Mouse (Mus musculus) kidney, postnatal 25 days (tissue): Measurements from ENCODE around the gene Ext2.

ENCODE experiments used
- DNase-seq, 2 experiments: peaks; one replicate each; pipeline ENCODE4 v3.0.0; 2021; ENCODE audit warnings: mixed read lengths in 2 of 2

Ext2 gene

DNA sequence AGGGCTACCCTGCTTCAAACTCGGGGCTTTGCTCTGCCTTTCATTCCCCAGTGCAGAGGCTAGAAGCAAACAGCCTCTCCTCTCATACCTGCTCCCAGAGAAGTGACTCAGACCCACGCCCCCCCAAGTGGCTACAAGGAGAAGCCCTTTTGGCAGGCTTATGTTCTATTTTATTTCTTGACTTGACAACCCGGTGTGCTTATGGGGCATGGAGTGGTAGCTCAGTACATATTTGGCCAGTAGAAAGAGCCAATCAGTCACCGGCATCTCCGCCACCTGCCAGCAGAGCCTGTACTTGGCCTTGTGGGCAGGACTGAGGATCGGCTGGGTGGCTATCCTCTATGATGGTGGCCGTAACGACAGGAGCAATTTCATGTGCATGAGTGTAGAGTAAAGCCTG, 85.2 kb downstream of the Ext2 start:
- no peak for DNase-seq

DNA sequence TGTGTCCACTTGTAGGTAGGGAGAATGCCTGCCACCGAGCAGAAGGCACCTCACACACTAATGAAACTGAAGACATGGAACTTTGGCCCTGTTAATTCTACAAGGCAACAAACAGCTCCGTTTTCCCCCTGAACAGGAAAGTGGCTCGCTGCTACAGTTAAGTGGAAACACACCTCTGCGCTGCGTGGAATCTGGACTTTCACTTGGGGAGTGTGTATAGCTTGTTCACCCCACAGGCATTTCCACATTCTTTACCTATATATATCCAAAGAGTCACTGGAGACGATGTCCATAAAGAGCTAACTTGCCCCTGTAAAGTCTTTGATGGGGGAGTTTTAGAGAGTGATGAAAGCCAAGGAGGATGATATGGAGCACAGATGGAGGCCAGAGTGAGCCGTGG, 89.7 kb downstream of the Ext2 start:
- DNase-seq = no peak

DNA sequence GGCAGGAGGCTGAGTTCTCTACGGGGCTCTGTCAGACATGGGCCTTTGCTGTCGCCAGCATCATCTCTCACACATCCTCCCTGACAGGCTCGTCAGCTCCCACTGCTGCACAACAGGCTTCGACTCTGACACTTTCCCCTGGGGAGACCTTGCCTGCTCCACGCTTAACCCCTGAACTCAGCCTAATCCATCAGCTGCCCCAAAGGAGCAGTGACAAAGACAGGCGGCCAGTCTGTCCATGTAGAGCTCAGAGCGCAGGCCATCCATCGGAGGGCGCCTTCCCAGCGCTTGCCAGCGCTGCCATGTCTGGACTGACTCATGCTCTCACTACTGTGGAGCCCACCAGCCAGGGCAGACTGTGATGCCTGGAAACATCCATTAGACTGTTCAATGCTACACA, 92.8 kb downstream of the Ext2 start:
- no peak for DNase-seq

DNA sequence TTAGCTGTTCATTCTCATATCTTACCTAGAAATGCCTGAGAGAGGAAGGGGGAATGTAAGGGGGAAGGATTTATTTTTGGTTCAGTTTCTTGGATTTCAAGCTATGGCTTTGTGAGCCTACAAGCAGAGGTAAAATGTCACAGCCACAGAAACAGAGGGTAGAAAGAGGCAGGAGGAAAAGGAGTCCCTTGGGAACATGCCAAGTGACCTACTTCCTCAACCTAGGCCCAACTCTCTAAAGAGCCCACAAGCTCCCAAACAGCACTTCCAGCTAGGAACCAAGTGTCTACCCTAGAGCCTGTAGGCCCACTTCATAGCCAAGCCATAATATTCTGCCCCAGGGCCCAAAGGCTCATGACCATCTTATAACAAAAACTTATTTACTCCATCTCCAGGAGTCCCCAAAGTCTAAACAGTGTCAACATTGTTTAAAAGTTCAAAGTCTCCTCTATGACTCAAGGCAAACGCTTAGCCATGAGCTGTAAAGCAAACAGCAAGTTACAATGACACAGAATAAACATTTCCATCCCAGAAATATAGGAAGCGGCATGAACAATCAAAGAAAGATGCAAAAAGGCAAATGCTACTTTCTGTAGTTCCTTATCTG, 99.1 kb downstream of the Ext2 start:
- DNase-seq = no peak

DNA sequence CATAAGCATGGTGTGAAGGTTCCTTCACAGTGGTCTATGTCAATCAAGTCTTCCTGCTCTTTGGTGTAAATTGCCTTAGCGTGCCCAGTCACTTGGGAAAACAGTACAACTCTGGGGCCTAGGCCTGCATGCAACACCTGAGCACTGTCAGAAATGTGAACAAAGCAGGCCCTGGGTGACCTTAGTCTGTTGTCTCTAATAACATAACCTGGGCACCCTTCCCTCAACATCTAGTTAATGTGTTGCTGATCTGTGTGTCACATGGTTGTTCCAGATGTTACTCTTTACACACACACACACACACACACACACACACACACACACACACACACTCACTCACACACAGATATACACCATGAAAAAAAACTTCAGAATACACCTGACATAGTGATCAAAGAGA, 101.4 kb downstream of the Ext2 start:
- peak in 1 of 2 experiments; percentile 5 for DNase-seq

DNA sequence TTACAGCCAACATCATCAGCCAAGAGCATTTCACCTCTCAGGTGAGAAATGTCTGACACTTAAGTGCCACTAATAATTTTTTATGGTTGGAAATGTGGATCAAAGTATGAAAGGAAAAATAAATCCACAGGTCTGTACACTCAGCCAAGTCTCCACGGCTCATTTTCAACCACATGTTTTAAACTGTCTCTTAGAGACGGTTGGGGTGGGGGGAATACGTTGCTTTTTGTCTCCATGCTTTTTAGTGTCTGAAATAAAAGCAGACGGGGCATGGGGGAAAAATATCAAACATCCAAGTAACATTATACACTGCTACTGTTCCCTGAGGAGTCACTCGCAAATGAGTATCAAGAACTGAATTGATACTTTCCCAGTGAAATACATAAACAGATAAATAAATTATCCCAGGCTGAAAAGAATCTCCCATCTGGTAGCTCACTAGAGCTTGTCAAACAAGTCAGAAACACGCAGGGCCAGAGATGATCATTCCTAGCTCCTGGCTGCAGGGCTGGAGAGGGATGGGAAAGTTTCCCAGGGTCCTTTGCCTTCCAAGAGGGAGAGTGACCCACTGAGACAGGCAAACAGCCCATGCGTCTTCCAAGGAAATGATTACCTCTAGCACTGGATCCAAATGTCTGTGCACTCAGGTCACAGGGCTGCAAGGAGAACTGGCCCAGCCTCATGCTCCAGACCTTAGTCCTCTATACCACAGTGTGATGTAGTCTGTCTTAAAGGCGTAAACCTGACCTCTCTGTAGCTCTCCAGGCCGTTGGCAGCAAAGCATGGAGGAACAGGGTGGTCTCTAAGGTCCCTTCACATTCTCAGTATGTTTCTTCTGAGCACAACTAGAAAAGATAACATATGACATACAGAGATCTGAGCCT, 102.3 kb downstream of the Ext2 start:
- no peak for DNase-seq

DNA sequence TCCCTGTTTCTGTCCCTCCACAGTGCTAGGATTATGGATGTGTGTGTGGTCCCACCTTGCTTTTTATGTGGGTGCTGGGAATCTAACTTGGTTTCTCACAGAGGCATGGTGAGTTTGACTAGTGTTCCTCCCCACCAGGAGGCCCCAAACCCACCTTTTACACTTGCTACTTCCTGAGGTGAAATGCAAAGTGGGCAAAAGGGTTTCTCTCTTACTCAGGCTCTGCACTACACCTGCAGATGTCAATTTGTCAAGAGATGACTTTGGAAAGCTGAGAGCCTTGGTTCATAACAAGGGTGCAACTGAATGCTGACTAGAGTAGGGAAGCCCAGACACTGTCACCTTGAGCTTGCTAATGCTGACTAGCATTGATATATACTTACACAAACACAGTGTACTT, 109.1 kb downstream of the Ext2 start:
- DNase-seq = no peak

DNA sequence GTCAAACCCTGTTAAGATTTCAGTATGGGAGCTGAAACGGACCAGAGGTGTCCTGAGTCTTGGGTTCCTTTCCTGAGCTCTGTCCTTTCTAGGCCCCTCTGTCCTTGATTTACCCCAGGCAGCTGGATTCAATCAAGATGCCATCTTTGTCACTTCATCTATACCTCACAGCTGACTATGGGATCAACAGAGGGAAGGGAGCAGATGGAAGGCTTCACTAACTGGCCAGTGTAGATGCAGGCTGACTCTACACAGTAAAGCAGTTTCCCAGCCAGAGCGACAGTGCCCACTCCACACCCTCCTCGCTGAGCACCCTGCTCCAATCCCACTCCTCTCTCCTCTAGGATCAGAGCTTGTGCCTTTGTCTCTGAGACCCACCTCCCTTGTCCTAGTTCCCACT, 110.9 kb downstream of the Ext2 start:
- no peak for DNase-seq

DNA sequence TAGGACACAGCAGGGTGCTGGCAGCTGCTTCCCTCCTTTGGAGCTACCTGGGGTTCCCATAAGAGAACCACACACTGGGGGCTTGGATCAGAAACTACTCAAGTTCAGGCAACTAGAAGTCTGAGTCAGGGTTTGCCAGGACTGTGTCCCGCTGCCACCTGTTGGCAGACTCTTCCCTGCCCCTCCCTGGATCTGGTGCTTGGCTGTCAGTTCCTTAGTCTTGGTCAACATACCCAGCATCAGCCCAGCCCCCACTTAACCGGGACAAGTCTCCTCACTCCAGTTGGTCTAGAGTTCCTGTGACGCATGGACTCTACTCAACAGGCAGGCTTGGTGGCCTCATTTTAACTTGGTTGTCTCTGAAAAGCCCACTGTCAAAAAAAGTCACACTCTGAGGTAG, 112.7 kb downstream of the Ext2 start:
- DNase-seq = no peak

DNA sequence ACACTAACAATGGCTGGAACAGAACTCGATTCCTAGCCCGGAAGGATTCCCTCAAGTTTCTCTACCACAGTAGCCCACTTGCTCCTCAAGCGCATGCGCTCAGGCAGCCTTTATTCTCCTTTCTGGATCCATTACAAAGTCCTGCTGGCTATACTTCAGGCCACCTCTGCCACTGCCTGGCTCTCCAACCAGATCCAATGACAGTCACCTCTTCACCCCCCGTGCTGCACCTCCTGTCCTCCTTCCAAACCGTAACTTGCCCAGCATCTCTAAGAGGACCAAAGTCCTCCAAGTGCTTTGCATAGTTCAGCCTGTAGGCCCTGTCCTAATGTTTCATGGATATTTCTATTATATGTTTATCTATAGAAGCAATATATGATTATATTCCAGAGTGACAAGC, 113.1 kb downstream of the Ext2 start:
- DNase-seq = no peak

DNA sequence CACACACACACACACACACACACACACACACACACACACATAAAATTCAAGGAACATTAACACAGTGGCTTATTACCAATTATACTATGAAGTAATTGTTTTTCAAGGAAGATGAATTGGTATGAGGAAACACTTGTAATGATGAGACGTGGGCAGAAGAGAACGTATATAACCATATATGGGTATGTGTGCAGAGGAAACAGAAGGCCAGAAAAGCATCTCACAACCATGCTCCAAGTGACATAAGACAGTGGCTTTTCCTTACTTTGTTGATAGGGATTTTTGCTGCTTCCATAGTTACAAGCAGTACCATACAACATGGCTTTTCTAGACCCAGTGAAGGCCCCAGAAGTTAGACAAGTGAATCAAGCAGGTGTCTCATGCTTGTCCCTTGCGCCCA, 115.5 kb downstream of the Ext2 start:
- DNase-seq = no peak

DNA sequence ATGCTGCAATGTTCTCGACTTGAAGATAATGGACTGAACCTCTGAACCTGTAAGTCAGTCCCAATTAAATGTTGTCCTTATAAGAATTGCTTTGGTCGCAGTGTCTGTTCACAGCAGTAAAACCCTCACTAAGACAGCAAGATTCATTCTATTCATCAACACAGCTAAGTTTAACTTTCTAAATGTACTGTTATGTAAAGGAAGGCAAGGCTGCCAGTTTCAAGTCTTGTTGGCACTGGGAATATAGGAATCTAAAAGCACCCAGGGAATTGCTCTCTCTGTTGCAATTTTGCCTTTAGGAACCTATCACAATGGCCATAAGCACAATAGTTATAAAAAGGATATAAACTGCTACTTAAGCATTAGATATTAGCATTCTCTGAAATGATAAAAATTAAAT, 116.0 kb downstream of the Ext2 start:
- no peak for DNase-seq

DNA sequence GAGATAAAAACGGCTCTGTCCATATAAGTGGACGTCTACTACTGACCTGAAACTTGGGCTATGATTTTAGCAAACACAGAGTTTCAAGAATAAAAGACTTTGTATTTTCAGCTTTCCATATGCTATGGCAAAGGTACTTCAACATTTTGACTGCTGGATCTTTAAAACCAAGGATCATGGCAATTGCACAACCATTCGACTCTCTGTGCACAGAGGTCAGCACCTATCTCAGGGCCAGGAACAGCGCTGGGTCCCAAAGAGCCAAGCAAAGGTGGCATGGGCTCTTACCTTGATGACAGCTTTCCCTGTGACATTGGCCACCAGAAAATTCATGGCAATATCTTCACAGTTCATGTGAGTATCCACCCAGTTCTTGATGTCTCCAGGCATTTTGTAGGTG, 118.2 kb downstream of the Ext2 start:
- DNase-seq = no peak

DNA sequence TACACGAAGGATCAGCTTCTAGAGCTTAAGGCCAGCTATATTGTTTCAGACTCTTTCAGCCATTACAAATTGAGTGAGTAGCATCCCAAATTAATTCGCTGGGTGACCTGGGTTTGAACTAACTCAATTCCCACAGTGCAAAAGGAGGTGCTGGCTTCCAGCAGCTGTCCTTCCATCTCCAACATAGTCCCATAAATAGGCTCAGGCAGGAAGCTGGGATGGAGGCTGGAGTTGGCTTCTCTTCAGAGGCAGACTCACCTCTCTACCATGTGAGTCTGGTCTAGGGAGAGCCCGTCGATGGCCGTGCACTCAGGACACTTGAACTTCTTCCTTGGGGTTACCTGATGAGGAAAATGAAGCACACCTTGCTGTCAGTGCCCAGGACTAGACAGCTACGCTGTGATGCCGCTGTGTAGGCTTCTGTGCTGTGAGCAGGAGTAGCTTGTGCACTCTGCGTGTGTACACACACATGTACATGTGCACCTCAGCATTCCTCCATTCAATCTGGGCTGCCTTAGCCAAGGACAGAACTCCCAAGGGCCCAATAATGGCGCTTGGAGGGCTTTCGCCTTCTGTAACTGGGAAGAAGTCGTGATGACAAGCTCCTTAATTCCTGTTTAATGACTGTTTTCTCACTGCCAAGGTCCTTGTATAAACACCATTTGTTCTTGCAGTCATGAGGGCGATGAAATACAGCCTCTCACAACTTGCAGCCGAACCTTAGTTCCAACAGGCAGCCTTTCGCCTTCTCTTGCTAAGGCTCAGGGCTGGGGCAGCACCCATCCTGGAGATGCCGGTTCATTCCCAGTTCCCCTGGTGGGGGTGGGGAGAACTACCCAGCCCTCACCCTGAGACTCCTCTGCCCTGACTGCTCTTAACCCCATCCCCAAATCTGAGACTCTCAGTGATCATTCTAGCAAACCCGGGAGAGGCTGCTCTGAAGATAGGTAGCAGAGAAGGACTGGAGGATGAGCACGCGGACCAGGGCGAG, 119.1 kb downstream of the Ext2 start:
- DNase-seq = peak in 1 of 2 experiments; percentile 14

DNA sequence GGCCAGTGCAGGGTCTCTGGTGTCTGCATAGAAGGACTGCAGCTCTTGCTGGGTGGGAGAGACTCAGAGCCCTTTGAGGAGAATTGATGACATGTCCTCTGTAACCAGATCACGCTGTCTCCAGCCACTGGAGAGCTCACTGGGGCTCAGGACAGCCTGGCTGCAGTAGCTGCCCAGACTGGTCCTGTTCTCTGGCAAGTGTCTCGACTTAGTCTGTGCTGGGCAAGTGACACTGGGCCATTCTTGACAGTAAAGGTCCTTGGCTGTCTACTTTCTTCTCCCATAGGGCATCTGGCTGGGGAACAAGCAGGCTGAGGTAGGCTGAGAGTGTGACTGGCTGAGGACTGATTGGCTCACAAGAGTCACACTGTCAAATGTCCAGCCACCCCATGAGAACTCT, 123.0 kb downstream of the Ext2 start:
- no peak for DNase-seq

DNA sequence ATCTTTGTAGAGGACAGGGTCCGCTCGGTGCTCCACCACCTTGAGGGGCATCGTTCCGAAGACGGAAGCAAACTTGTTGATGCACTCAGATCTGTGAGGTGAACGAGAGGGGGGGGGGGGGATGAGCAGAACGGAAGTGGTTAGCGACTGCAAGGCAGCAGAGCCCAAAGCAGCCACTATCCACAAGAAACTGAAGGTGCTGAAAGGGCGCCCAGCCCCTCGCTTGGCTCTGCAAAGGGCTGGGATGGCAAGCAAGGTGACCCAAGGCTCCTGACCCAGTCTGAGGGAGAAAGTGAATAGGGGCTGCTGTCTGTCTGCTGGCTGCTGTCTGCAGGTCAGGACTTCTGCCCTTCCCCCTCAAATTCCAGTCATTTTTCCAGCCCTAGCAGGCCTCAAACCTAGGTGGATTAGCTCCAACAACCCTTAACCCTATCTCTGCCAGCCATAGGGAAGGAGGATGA, 126.2 kb downstream of the Ext2 start:
- no peak for DNase-seq

DNA sequence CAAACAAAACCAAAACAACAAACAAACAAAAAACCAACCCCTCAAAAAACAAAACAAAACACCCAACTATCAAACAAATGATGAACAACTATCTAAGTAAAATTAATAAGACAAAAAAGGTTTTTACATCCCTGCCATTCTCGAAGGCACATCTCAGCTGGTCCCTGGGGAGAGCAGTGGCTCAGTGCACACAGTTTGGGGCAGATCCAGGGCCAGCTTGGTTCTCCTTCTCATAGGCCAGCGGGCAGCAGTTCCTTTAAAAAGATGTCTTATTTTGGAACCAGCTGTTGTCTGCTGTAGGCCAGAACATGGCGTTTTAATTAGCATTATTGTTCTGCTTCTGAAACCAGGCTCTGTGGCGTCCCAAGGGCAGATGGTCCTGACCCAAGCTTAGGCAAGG, 129.3 kb downstream of the Ext2 start:
- no peak for DNase-seq

DNA sequence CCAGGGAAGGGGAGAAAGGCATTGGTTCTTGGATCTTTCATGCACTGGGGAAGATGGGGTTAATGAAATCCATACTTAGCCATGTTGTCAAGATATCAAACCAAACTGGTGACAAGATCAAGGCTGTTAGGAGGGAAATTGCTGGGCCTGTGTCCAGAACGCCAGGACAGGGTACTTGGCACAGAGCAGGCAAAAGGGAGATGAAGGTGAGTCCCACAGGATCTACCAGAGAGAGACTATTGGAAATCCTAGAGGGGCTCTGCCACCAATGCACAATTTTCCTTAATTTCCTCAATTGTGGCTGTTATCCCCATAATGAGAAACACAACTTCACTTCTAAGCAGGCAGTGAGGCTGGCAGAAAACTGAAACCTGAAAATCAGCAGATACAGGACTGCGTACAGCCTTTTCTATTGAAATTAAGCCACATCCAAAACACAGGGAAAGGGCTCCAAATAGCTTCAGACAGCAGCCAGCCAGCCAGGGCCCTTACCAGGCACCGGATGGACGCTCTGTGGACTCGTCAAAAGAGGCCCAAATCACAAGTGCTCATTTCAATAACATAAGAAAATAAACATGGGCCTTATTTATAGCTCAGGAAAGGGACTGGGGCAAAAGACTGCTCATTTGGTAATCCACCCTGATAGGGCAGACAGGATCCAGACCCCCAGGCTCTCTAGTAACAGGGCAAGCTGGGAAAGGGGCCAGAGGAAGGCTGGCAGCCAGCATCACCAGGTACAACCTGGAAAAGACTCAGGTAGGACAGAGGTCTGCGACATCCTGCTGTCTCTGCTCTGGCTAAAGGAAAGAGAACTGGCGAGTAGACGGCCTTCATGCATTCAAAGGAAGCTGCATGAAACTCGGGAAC, 132.1 kb downstream of the Ext2 start:
- DNase-seq = no peak

DNA sequence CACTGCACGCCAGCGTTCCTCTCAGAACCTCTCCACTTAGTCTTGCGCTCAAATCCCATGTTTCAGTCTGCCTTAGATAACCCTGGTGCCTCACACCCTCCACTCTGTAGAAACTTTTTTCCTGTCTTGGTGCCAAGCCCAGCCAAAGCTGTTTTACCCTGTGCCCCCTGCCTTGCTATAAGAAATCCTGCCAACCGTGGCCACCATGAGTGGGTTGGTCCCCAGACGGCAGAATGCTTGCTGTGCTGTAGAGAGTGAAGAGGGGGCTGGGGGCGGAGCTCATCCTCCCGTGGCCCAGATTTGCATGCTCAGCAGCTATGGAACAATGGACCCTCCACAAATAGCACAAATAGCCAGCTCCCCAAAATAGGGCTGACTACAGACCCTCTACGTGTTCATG, 138.7 kb downstream of the Ext2 start:
- no peak for DNase-seq

DNA sequence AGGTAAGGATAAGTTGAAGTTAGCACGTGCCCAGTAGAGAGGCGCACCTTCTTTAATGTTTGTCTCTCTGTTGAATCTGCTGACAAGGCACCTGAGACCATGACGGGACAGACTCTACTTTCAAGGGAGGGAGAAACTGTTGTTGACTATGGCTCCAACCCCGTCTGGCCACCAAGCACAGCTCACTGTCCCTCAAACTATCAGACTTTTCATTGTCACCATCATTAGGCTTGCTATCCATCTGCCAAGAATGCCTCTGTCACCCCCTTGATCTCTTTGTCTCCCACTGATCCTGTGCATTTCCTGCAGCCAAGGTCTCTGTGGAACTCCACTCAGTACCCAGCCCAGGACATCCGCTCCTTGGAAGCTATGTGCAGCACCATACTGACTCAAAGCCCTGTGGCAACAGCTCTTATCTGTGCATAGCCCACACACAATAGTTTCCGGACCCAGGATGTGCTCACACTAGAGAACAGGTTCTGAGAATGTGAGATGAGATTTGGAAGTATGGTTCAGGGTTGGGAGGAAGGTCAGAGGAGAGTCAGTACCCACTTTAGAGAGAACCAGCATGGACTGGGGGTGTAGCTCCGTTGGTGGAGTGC, 139.7 kb downstream of the Ext2 start:
- no peak for DNase-seq

DNA sequence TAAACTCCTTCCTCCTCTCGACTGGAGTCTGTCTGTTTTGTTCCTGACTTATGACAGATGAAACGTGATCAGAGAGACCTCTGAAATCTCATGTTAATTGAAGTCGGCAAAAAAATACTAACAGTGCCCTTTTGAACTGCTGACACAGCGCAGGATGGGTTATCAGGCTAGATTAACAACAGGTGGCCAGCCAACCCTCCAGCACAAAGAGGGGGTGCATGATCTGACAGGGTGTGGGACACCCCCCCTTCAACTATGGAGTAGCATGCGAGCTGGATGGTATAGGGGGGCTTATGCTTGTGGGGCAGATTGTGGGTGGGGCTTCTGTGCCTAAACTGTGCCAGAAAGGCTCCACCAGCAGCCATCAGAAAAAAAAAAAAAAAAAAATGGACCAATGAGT, 141.0 kb downstream of the Ext2 start:
- no peak for DNase-seq

DNA sequence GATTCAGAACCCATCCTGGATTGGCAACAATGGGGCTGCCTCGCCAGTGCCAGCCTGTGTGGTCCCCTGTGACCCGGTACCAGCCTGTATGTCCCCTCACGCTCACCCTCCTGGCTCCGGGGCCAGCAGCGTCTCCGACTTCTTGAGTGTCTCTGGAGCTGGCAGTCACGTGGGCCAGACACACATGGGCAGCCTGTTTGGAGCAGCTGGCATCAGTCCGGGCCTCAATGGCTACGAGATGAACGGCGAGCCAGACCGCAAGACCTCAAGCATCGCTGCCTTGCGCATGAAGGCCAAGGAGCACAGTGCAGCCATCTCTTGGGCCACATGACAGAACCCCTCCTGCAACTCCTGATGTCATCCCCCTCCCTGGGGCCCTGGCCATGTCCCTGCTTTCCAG, 145.1 kb downstream of the Ext2 start:
- DNase-seq = no peak
